Mouse (Mus musculus) stomach, embryonic 15.5 days (tissue): Measurements from ENCODE around the gene Celf2. TPM values are rescaled to one million over a fixed set of nuclear protein-coding genes. Genes with fewer than 3 reads are reported as not detected.

ENCODE experiments used
- ATAC-seq: fragments of 200-750 bp; cut with Nextera tagmentation; 2 replicates; pipeline ENCODE4 v1.8.0; 2017; ENCODE audit warnings: low read depth, moderate number of reproducible peaks, moderate TSS enrichment; ENCODE audit not compliant: insufficient read depth, low FRiP score
- H3K27ac ChIP-seq: fragments of 300-500 bp; sonication (generic); 2 replicates; pipeline ENCODE4 v1.5.1; 2015; ENCODE audit warnings: mild to moderate bottlenecking, inconsistent platforms
- H3K27me3 ChIP-seq: fragments of 300-500 bp; sonication (generic); replicated peaks from 2 replicates; pipeline ENCODE4 v1.6.1; 2015; ENCODE audit warnings: inconsistent platforms
- H3K36me3 ChIP-seq: fragments of 300-500 bp; sonication (generic); 2 replicates; pipeline ENCODE4 v1.6.1; 2015; ENCODE audit warnings: inconsistent platforms
- H3K4me1 ChIP-seq: fragments of 300-500 bp; sonication (generic); 2 replicates; pipeline ENCODE4 v1.6.1; 2015; ENCODE audit warnings: inconsistent platforms
- H3K4me2 ChIP-seq: fragments of 300-500 bp; sonication (generic); 2 replicates; pipeline ENCODE4 v1.6.1; 2015; ENCODE audit warnings: mild to moderate bottlenecking, inconsistent platforms
- H3K4me3 ChIP-seq: fragments of 300-500 bp; sonication (generic); replicated peaks from 2 replicates; pipeline ENCODE4 v1.5.1; 2015; ENCODE audit warnings: inconsistent platforms
- H3K9ac ChIP-seq: fragments of 300-500 bp; sonication (generic); 2 replicates; pipeline ENCODE4 v1.6.1; 2015; ENCODE audit warnings: inconsistent platforms
- H3K9me3 ChIP-seq: fragments of 300-500 bp; sonication (generic); 2 replicates; pipeline ENCODE4 v1.6.1; 2016; ENCODE audit warnings: inconsistent platforms
- WGBS: fragments of 180-500 bp; shearing (Covaris S2); methylation state at CpG from one replicate; pipeline ENCODE4 v1.1.7; 2015; 5-methylcytosine and 5-hydroxymethylcytosine counted together
- polyA plus RNA-seq: library from polyadenylated mRNA; unstranded; fragments of >200 nt; fragmentation: Nextera tagmentation; extraction: Ambion mirVana; gene quantifications from 2 replicates; pipeline ENCODE4 v1.2.1, GENCODE M21; 2015

The Celf2 gene
- polyA plus RNA-seq, 1 experiment from 2014 or later: 55.9 TPM

GRCm38 (mm10) chr2:6945638-6946415 is 563.5 kb downstream of the Celf2 start:
- no peak overlapping the region for H3K9ac ChIP-seq
- no peak overlapping the region for H3K4me2 ChIP-seq
- no peaks in the 10 kb centered on the region for H3K4me1 ChIP-seq
- H3K4me3 ChIP-seq: no peak overlapping the region
- no peaks in the 10 kb centered on the region for H3K9me3 ChIP-seq
- H3K27ac ChIP-seq: no peak overlapping the region
- no peak for ATAC-seq
- no peaks in the 10 kb centered on the region for H3K27me3 ChIP-seq
- 77% methylated on average over 9 of the region's 9 CpGs for WGBS
- H3K36me3 ChIP-seq: no peaks in the 10 kb centered on the region

- H3K4me1 ChIP-seq: no peaks in the 10 kb centered on the region
- H3K36me3 ChIP-seq: no peaks in the 10 kb centered on the region
- ATAC-seq: no peak
- 71% methylated on average over 8 of the region's 8 CpGs for WGBS
- H3K4me3 ChIP-seq: no peak overlapping the region
- no peak overlapping the region for H3K4me2 ChIP-seq
- H3K9ac ChIP-seq: no peak overlapping the region
- no peak overlapping the region for H3K27ac ChIP-seq
- H3K27me3 ChIP-seq: no peaks in the 10 kb centered on the region
- no peaks in the 10 kb centered on the region for H3K9me3 ChIP-seq
Observed at GRCm38 (mm10) chr2:6943651-6944050, 565.7 kb downstream of the Celf2 start.

GRCm38 (mm10) chr2:6942635-6943390 is 566.5 kb downstream of the Celf2 start:
- Histone ChIP-seq H3K36me3 (no peaks in the 10 kb centered on the region), H3K4me1 (no peaks in the 10 kb centered on the region), H3K9ac (no peak overlapping the region), H3K9me3 (no peaks in the 10 kb centered on the region), H3K4me3 (no peak overlapping the region), H3K27ac (no peak overlapping the region), H3K27me3 (no peaks in the 10 kb centered on the region), H3K4me2 (no peak overlapping the region)
- WGBS: 75% methylated on average over 2 of the region's 2 CpGs
- no peak for ATAC-seq

- Histone ChIP-seq H3K4me2 (no peak overlapping the region), H3K27me3 (no peaks in the 10 kb centered on the region), H3K4me3 (no peak overlapping the region), H3K9ac (no peak overlapping the region), H3K4me1 (no peaks in the 10 kb centered on the region), H3K27ac (no peak overlapping the region), H3K9me3 (no peaks in the 10 kb centered on the region), H3K36me3 (no peaks in the 10 kb centered on the region)
- 93% methylated on average over 2 of the region's 2 CpGs for whole genome bisulfite sequencing
- no peak for ATAC-seq
Observed at GRCm38 (mm10) chr2:6939143-6939542, 570.2 kb downstream of the Celf2 start.

- Histone ChIP-seq H3K4me2 (no peak overlapping the region), H3K27me3 (no peaks in the 10 kb centered on the region), H3K4me3 (no peak overlapping the region), H3K27ac (no peak overlapping the region), H3K9ac (no peak overlapping the region), H3K9me3 (no peaks in the 10 kb centered on the region), H3K36me3 (no peaks in the 10 kb centered on the region), H3K4me1 (no peaks in the 10 kb centered on the region)
- WGBS: 79% methylated on average over 12 of the region's 12 CpGs
- ATAC-seq: no peak
Observed at GRCm38 (mm10) chr2:6933130-6933529, 576.2 kb downstream of the Celf2 start.

GRCm38 (mm10) chr2:6927693-6928360 is 581.5 kb downstream of the Celf2 start:
- Histone ChIP-seq H3K4me2 (no peak overlapping the region), H3K27me3 (no peaks in the 10 kb centered on the region), H3K36me3 (no peaks in the 10 kb centered on the region), H3K4me3 (no peak overlapping the region), H3K9ac (no peak overlapping the region), H3K4me1 (no peaks in the 10 kb centered on the region), H3K27ac (no peak overlapping the region), H3K9me3 (no peaks in the 10 kb centered on the region)
- ATAC-seq: no peak
- WGBS: 54% methylated on average over 4 of the region's 4 CpGs

GRCm38 (mm10) chr2:6925505-6925904 is 583.9 kb downstream of the Celf2 start:
- no peak overlapping the region for H3K4me2 ChIP-seq
- H3K4me1 ChIP-seq: no peaks in the 10 kb centered on the region
- no peak overlapping the region for H3K27ac ChIP-seq
- H3K36me3 ChIP-seq: no peaks in the 10 kb centered on the region
- no peak for ATAC-seq
- H3K27me3 ChIP-seq: no peaks in the 10 kb centered on the region
- H3K9ac ChIP-seq: no peak overlapping the region
- H3K9me3 ChIP-seq: no peaks in the 10 kb centered on the region
- H3K4me3 ChIP-seq: no peak overlapping the region
- 85% methylated on average over 5 of the region's 5 CpGs for WGBS

- Histone ChIP-seq H3K9me3 (no peaks in the 10 kb centered on the region), H3K27me3 (no peaks in the 10 kb centered on the region), H3K4me3 (no peak overlapping the region), H3K9ac (no peak overlapping the region), H3K4me2 (no peak overlapping the region), H3K4me1 (no peaks in the 10 kb centered on the region), H3K27ac (no peak overlapping the region), H3K36me3 (no peaks in the 10 kb centered on the region)
- 47% methylated on average over 15 of the region's 15 CpGs for WGBS
- no peak for ATAC-seq
Observed at GRCm38 (mm10) chr2:6923738-6924474, 585.5 kb downstream of the Celf2 start.

GRCm38 (mm10) chr2:6915386-6915785 is 594.0 kb downstream of the Celf2 start:
- Histone ChIP-seq H3K4me3 (no peak overlapping the region), H3K9ac (no peak overlapping the region), H3K36me3 (no peaks in the 10 kb centered on the region), H3K4me2 (no peak overlapping the region), H3K27ac (no peak overlapping the region), H3K4me1 (no peaks in the 10 kb centered on the region), H3K27me3 (no peaks in the 10 kb centered on the region), H3K9me3 (no peaks in the 10 kb centered on the region)
- WGBS: 89% methylated on average over 4 of the region's 4 CpGs
- ATAC-seq: no peak

GRCm38 (mm10) chr2:6913315-6913714 is 596.0 kb downstream of the Celf2 start:
- 84% methylated on average over 10 of the region's 10 CpGs for WGBS
- no peak for ATAC-seq
- Histone ChIP-seq H3K27ac (no peak overlapping the region), H3K4me1 (no peaks in the 10 kb centered on the region), H3K9me3 (no peaks in the 10 kb centered on the region), H3K4me3 (no peak overlapping the region), H3K4me2 (no peak overlapping the region), H3K9ac (no peak overlapping the region), H3K36me3 (no peaks in the 10 kb centered on the region), H3K27me3 (no peaks in the 10 kb centered on the region)

- no peaks in the 10 kb centered on the region for H3K27me3 ChIP-seq
- H3K27ac ChIP-seq: no peak overlapping the region
- H3K9me3 ChIP-seq: no peaks in the 10 kb centered on the region
- ATAC-seq: no peak
- H3K4me3 ChIP-seq: no peak overlapping the region
- H3K4me1 ChIP-seq: no peaks in the 10 kb centered on the region
- H3K36me3 ChIP-seq: no peaks in the 10 kb centered on the region
- 44% methylated on average over 7 of the region's 7 CpGs for WGBS
- no peak overlapping the region for H3K9ac ChIP-seq
- no peak overlapping the region for H3K4me2 ChIP-seq
Observed at GRCm38 (mm10) chr2:6911932-6912331, 597.4 kb downstream of the Celf2 start.
